Mouse (Mus musculus) embryonic facial prominence, embryonic 10.5 days (tissue): Measurements from ENCODE around the gene Pfkl. TPM values are rescaled to one million over a fixed set of nuclear protein-coding genes. Genes with fewer than 3 reads are reported as not detected.
"Not testable (repeated sequence)": the region's sequence is repeated elsewhere in the genome, so short reads cannot be mapped to it uniquely, and the experiment has no call there.

Experiments
- DNase-seq: peaks from one replicate; pipeline ENCODE4 v3.0.0-alpha.2; 2017; ENCODE audit warnings: low spot score
- H3K27ac ChIP-seq: fragments of 300-500 bp; sonication (generic); replicated peaks from 2 replicates; pipeline ENCODE4 v1.5.1; 2016; ENCODE audit warnings: mild to moderate bottlenecking
- H3K27me3 ChIP-seq: fragments of 300-500 bp; sonication (generic); replicated peaks from 2 replicates; pipeline ENCODE4 v1.6.1; 2016; ENCODE audit warnings: low read depth, mild to moderate bottlenecking; ENCODE audit not compliant: poor library complexity, severe bottlenecking
- H3K36me3 ChIP-seq: fragments of 300-500 bp; sonication (generic); replicated peaks from 2 replicates; pipeline ENCODE4 v1.6.1; 2016; ENCODE audit warnings: mild to moderate bottlenecking, moderate library complexity
- H3K4me1 ChIP-seq: fragments of 300-500 bp; sonication (generic); 2 replicates; pipeline ENCODE4 v1.6.1; 2016
- H3K4me3 ChIP-seq: fragments of 300-500 bp; sonication (generic); 2 replicates; pipeline ENCODE4 v1.5.1; 2016; ENCODE audit warnings: mild to moderate bottlenecking, moderate library complexity
- H3K9me3 ChIP-seq: fragments of 300-500 bp; sonication (generic); 2 replicates; pipeline ENCODE4 v1.6.1; 2016; ENCODE audit warnings: mild to moderate bottlenecking
- WGBS: fragments of 180-500 bp; shearing (Covaris S2); methylation state at CpG from one replicate; pipeline ENCODE4 v1.1.7; 2016; 5-methylcytosine and 5-hydroxymethylcytosine counted together
- polyA plus RNA-seq: library from polyadenylated mRNA; unstranded; fragments of >200 nt; fragmentation: Nextera tagmentation; extraction: Ambion mirVana; gene quantifications from 2 replicates; pipeline ENCODE4 v1.2.1, GENCODE M21; 2016

Pfkl gene
- polyA plus RNA-seq, 1 experiment from 2014 or later: 234 TPM

GRCm38 (mm10) chr10:78031987-78032386 lies 22.1 kb upstream of the Pfkl start:
- no peaks in the 10 kb centered on the region for H3K4me1 ChIP-seq
- H3K27ac ChIP-seq: no peak overlapping the region
- H3K4me3 ChIP-seq: no peak overlapping the region
- H3K9me3 ChIP-seq: no peaks in the 10 kb centered on the region
- DNase-seq: no peak
- no peaks in the 10 kb centered on the region for H3K27me3 ChIP-seq
- H3K36me3 ChIP-seq: no peaks in the 10 kb centered on the region
- 88% methylated on average over 2 of the region's 2 CpGs for WGBS

DNA sequence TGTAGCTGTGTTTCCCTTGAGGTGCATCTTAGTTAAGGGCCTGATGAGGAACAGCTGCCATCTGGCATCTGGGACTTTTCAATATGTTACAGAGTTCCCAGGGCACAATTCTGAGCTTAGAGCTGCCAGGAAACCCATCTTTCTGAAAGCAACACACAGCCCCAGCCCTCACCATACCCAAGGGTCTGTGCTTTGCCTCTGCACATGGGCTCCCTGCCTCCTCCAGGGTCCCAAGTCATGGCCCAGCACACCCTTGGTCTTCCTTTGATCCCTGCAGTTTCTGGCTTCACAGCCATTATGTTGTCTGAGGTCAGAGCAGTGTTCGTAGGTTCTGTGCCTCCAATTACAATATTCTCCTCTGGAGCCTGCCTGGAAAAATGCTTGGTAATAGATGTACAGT lies 19.2 kb upstream of the Pfkl start:
- Histone ChIP-seq H3K9me3 (no peaks in the 10 kb centered on the region), H3K4me3 (no peak overlapping the region), H3K27ac (no peak overlapping the region), H3K27me3 (no peaks in the 10 kb centered on the region), H3K4me1 (no peaks in the 10 kb centered on the region), H3K36me3 (no peaks in the 10 kb centered on the region)
- no peak for DNase-seq
- WGBS: 74% methylated on average over 1 of the region's 1 CpGs

GRCm38 (mm10) chr10:78028129-78028528 lies 18.2 kb upstream of the Pfkl start:
- H3K4me1 ChIP-seq: no peaks in the 10 kb centered on the region
- H3K36me3 ChIP-seq: no peaks in the 10 kb centered on the region
- WGBS: 9% methylated on average over 5 of the region's 5 CpGs
- H3K9me3 ChIP-seq: no peaks in the 10 kb centered on the region
- no peak overlapping the region for H3K4me3 ChIP-seq
- peak; percentile 78 for DNase-seq
- no peaks in the 10 kb centered on the region for H3K27me3 ChIP-seq
- H3K27ac ChIP-seq: no peak overlapping the region

DNA sequence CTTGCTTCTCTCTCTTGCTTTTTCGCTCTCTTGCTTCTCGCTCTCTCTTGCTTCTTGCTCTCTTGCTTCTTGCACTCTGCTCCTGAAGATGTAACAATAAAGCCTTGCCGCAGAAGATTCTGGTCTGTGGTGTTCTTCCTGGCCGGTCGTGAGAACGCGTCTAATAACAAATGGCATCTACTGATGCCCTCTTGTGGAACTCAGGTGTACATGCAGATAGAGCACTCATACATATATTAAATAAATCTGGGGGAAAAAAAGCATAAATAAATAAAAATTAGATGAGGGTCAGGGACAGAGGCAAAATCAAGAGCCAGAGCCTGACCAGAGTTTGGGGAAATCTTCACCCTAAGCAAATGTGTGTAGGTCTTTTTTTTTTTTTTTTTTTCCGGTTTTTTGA lies 15.6 kb upstream of the Pfkl start:
- not testable (repeated sequence) for H3K4me1 ChIP-seq, H3K36me3 ChIP-seq, H3K4me3 ChIP-seq, H3K27me3 ChIP-seq, H3K9me3 ChIP-seq, H3K27ac ChIP-seq, DNase-seq
- 77% methylated on average over 6 of the region's 8 CpGs for whole genome bisulfite sequencing

GRCm38 (mm10) chr10:78019984-78020383 lies 10.1 kb upstream of the Pfkl start:
- H3K9me3 ChIP-seq, H3K36me3 ChIP-seq, H3K27me3 ChIP-seq, H3K4me3 ChIP-seq, DNase-seq, H3K27ac ChIP-seq, H3K4me1 ChIP-seq: not testable (repeated sequence)
- WGBS: 97% methylated on average over 7 of the region's 11 CpGs

DNA sequence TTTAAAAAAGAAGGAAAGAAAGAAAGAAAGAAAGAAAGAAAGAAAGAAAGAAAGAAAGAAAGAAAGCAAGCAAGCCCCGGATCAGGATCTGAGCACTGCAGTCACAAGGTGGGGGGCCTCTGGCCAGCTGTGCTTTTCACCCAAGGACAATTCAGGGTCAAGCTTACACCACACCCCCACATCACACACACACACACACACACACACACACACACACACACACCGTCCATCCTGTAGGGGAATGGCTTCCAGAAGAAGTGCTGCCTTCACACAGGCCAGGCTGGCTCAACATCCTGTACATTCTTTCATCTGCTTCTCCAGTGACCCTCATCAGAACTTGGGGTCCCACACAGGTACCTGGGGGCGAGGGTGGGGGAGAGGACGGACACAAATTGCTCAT lies 9.4 kb upstream of the Pfkl start:
- DNase-seq: no peak
- Histone ChIP-seq H3K9me3 (0 out of 2 replicates have a peak, but pooled peaks cover 4% of the 10 kb centered on the region), H3K4me1 (peaks cover 3% of the 10 kb centered on the region; the same call in 1 of the 2 replicates), H3K27ac (no peak overlapping the region), H3K36me3 (no peaks in the 10 kb centered on the region), H3K4me3 (no peak overlapping the region), H3K27me3 (no peaks in the 10 kb centered on the region)
- 83% methylated on average over 4 of the region's 4 CpGs for WGBS

DNA sequence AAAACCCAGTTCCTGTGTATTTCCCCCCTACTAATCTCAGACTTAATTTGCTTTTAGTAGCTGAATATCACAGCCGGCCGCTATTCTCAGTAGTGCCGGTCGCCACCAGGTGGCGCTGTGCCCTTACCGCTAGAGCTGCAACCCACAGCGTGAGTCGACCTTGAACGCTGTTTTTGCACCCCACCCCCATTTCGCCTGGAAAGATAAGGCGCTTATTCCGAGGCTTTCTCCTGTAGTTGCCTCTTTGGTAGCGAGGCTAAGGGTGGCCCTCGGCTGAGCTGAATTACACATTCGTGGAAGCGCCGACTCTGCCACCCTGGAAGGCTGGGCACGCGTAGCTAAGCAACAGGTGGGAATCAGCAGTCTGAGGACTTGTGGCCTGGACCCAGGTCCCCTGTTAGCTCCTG lies 8.9 kb upstream of the Pfkl start:
- peaks cover 3% of the 10 kb centered on the region; the same call in 1 of the 2 replicates for H3K4me1 ChIP-seq
- peak overlapping the region; percentile 48 for H3K4me3 ChIP-seq
- H3K9me3 ChIP-seq: 0 out of 2 replicates have a peak, but pooled peaks cover 4% of the 10 kb centered on the region
- H3K27ac ChIP-seq: peak overlapping the region; percentile 20; the same call in 1 of the 2 replicates
- peak; percentile 86 for DNase-seq
- WGBS: 21% methylated on average over 19 of the region's 19 CpGs
- no peaks in the 10 kb centered on the region for H3K36me3 ChIP-seq
- no peaks in the 10 kb centered on the region for H3K27me3 ChIP-seq

DNA sequence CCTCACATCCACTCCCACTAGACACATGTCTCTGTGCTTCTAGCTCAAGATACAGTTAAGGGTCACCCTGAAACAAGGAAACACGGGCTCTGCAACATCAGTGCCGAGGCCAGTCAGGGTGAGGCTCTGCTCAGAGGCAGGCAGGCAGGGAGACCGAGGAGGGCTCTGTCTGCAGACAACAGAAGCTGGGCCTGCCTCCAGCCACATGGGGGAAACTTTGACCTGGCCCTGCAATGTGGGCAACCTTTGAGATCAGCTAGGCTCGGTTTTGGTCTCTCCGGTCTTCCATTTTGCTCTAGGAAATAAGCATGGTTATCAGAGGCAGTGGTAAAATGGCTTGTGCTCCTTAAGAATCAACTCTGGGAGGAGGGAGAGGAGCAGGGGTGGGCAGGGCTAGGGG lies 6.5 kb upstream of the Pfkl start:
- WGBS: 54% methylated on average over 5 of the region's 5 CpGs
- H3K27ac ChIP-seq: no peak overlapping the region
- H3K4me1 ChIP-seq: peaks cover 3% of the 10 kb centered on the region; the same call in 1 of the 2 replicates
- no peaks in the 10 kb centered on the region for H3K27me3 ChIP-seq
- no peaks in the 10 kb centered on the region for H3K36me3 ChIP-seq
- DNase-seq: no peak
- no peak overlapping the region for H3K4me3 ChIP-seq
- 0 out of 2 replicates have a peak, but pooled peaks cover 4% of the 10 kb centered on the region for H3K9me3 ChIP-seq

DNA sequence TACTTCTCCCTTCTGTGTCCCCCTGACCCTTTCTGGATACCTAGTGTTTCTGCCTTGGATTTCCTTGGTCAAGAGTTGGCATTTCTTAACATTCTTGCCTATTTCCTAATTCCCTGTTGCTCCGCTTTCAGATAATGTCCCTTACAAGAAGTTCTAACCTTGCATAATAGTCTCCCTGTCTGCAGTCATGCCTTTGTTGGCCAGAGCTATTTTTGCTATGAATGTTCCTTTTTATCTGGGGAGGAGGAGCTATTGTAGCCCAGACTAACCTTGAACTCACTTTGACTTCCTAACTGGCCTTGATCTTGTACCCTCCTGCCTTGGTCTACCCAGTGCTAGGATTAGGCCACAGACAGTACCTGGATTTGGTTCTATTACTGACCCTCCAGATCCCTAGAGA lies 5.6 kb upstream of the Pfkl start:
- Histone ChIP-seq H3K36me3 (no peaks in the 10 kb centered on the region), H3K27me3 (peaks cover 5% of the 10 kb centered on the region; the same call in 1 of the 2 replicates), H3K27ac (no peak overlapping the region), H3K4me3 (no peak overlapping the region), H3K4me1 (peaks cover 6% of the 10 kb centered on the region), H3K9me3 (0 out of 2 replicates have a peak, but pooled peaks cover 4% of the 10 kb centered on the region)
- 93% methylated on average over 1 of the region's 1 CpGs for WGBS
- DNase-seq: no peak

DNA sequence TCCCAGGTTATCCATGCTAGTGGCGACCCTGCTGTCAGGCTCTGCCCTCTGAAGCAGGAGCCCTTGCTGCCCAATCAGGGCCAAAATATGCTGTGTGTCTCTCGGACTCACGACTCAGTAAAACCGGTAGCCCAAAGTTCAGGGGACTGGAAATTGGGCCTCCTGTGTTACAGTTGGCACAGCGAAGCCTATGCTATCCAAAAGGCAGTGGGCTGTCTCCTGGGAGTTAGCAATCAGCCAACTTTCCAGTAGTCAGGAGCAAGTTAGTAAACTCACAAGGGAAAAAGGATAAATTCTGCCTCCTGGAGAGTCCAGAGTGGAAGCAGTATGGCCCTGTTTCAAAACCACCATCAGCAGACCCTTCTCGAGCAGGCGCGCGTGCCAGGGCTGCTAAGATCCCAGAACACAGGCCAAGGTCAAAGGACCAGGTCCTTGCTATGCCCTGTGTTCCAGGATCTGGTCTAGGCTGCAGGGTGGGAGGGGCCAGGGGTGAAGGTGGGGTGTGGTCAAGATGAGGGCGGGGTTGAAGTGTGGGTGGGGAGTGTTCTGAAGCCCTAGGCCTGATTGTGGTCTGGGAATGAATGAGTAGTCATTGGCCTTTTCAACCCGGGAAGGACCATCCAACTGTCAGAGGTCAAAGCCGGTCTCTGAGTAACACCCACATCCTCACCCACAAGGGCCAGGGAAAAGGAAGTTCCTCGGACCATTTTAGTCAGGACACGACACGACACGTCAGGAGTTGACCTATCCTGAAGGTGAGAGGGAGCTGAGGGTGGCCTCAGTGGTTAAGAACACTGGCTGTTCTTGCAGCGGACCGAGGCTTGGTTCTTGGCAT lies 3.0 kb upstream of the Pfkl start:
- Histone ChIP-seq H3K9me3 (0 out of 2 replicates have a peak, but pooled peaks cover 4% of the 10 kb centered on the region), H3K36me3 (peaks cover 3% of the 10 kb centered on the region; the same call in 1 of the 2 replicates), H3K4me1 (peaks cover 19% of the 10 kb centered on the region), H3K4me3 (no peak overlapping the region), H3K27ac (no peak overlapping the region), H3K27me3 (peaks cover 6% of the 10 kb centered on the region; the same call in 1 of the 2 replicates)
- DNase-seq: no peak
- 93% methylated on average over 18 of the region's 18 CpGs for WGBS

- not testable (repeated sequence) for H3K9me3 ChIP-seq, H3K4me3 ChIP-seq, DNase-seq, H3K27ac ChIP-seq, H3K27me3 ChIP-seq
- H3K36me3 ChIP-seq: peaks cover 12% of the 10 kb centered on the region
- 95% methylated on average over 5 of the region's 5 CpGs for WGBS
- peaks cover 37% of the 10 kb centered on the region for H3K4me1 ChIP-seq
Observed at GRCm38 (mm10) chr10:78011116-78011515, 1.2 kb upstream of the Pfkl start.

DNA sequence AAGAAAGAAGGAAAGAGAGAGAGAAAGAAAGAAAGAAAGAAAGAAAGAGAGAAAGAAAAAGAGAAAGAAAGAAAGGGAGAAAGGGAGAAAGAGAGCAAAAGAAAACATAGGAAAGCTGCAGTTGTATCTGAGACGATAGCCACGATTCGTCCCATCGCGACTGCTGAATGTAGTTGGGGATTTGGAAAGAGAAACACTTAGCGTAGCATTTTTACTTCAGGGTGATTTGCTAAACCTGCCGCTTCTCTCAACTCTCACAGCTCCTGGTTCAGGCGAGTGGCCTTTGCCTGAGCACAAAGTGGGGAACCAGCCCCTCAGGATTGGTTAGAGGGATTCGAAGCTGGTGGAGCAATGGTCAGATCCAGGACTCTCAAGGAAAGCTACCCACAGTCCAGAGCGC lies 452 bp upstream of the Pfkl start:
- H3K36me3 ChIP-seq: peaks cover 20% of the 10 kb centered on the region
- 20% methylated on average over 10 of the region's 10 CpGs for WGBS
- H3K27ac ChIP-seq: no peak overlapping the region
- H3K9me3 ChIP-seq: 0 out of 2 replicates have a peak, but pooled peaks cover 4% of the 10 kb centered on the region
- DNase-seq: peak; percentile 31
- peaks cover 43% of the 10 kb centered on the region for H3K4me1 ChIP-seq
- peak overlapping the region; percentile 87 for H3K4me3 ChIP-seq
- H3K27me3 ChIP-seq: peaks cover 6% of the 10 kb centered on the region; the same call in 1 of the 2 replicates
